Mouse (Mus musculus) hindbrain, embryonic 14.5 days (tissue): Measurements from ENCODE around the gene Foxn3. TPM values are rescaled to one million over a fixed set of nuclear protein-coding genes. Genes with fewer than 3 reads are reported as not detected.
"Not testable (repeated sequence)": the region's sequence is repeated elsewhere in the genome, so short reads cannot be mapped to it uniquely, and the experiment has no call there.

Source experiments
- ATAC-seq: fragments of 200-750 bp; cut with Nextera tagmentation; 2 replicates; pipeline ENCODE4 v1.8.0; 2017; ENCODE audit warnings: moderate number of reproducible peaks, mild to moderate bottlenecking, moderate TSS enrichment, moderate library complexity; ENCODE audit not compliant: low FRiP score
- DNase-seq: peaks from one replicate; pipeline ENCODE4 v3.0.0-alpha.2; 2015; ENCODE audit warnings: low spot score
- H3K27ac ChIP-seq: fragments of 300-500 bp; sonication (generic); 2 replicates; pipeline ENCODE4 v1.5.1; 2014; ENCODE audit warnings: mild to moderate bottlenecking, moderate library complexity
- H3K27me3 ChIP-seq: fragments of 300-500 bp; sonication (generic); 2 replicates; pipeline ENCODE4 v1.6.1; 2014; ENCODE audit warnings: mild to moderate bottlenecking, low read length, mixed read lengths; ENCODE audit not compliant: control insufficient read depth, insufficient read depth
- H3K36me3 ChIP-seq: fragments of 300-500 bp; sonication (generic); replicated peaks from 2 replicates; pipeline ENCODE4 v1.6.1; 2014; ENCODE audit not compliant: control insufficient read depth, insufficient read depth
- H3K4me1 ChIP-seq: fragments of 300-500 bp; sonication (generic); replicated peaks from 2 replicates; pipeline ENCODE4 v1.6.1; 2014; ENCODE audit warnings: antibody characterized with exemption, low read length, mixed read lengths; ENCODE audit not compliant: control insufficient read depth, insufficient read depth
- H3K4me2 ChIP-seq: fragments of 300-500 bp; sonication (generic); replicated peaks from 2 replicates; pipeline ENCODE4 v1.6.1; 2014; ENCODE audit warnings: mild to moderate bottlenecking, moderate library complexity
- H3K4me3 ChIP-seq: fragments of 300-500 bp; sonication (generic); replicated peaks from 2 replicates; pipeline ENCODE4 v1.5.1; 2014; ENCODE audit warnings: mild to moderate bottlenecking, low read length
- H3K9ac ChIP-seq: fragments of 300-500 bp; sonication (generic); 2 replicates; pipeline ENCODE4 v1.6.1; 2014
- H3K9me3 ChIP-seq: fragments of 300-500 bp; sonication (generic); 2 replicates; pipeline ENCODE4 v1.6.1; 2016; ENCODE audit warnings: low read length; ENCODE audit not compliant: control insufficient read depth
- WGBS: fragments of 180-500 bp; shearing (Covaris S2); extraction: QIAGEN DNeasy Blood & Tissue Kit; methylation state at CpG from one replicate; pipeline ENCODE4 v1.1.7; 2014; 5-methylcytosine and 5-hydroxymethylcytosine counted together
- polyA plus RNA-seq: library from polyadenylated mRNA; unstranded; fragments of >200 nt; fragmentation: Nextera tagmentation; extraction: Ambion mirVana; gene quantifications from 2 replicates; pipeline ENCODE4 v1.2.1, GENCODE M21; 2014

Gene Foxn3
- polyA plus RNA-seq, 1 experiment from 2014 or later, result 84.9 TPM

DNA sequence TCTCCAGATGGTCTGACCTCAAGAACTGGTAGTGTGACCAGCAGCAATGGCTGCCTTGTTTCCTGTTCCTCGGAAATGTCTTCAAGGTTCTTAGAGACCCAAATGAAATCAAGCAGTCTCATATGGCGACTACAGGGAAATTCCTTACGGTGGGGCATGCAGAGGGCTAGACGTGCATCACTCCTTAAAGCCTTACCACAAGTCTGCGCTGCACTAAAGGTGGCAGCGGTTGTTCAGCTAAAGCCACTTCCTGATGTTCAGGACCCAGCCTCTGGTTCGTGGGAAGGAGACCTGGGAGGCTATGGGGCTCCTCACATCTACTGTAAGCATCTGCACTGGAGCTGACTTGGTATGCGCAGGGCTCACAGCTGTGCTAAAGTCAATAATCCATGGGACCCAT is 357.6 kb downstream of the Foxn3 start:
- Histone ChIP-seq H3K4me1 (0 out of 2 replicates have a peak, but pooled peaks cover under 1% of the 10 kb centered on the region), H3K27me3 (no peaks in the 10 kb centered on the region), H3K4me3 (no peak overlapping the region), H3K27ac (no peak overlapping the region), H3K9ac (no peak overlapping the region), H3K4me2 (no peak overlapping the region), H3K9me3 (no peaks in the 10 kb centered on the region), H3K36me3 (no peaks in the 10 kb centered on the region)
- WGBS, result 94% methylated on average over 8 of the region's 8 CpGs
- DNase-seq (no peak), ATAC-seq (no peak)

DNA sequence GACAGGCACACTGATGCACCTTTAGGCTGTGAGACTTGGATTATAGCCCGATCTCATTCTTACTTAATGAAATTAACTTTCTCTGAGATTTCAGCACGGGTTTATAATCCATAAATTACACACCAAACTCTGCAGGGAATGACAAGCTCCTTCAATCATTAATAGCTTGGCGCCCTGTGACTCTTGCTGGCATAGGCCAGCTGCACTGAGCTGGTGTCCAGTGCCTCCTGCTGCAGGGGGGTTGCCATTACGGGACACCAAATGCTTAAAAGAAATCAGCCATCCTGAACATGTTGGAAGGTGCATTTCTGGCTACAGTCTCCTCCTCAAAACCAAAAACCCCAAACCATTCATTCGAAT is 364.3 kb downstream of the Foxn3 start:
- DNase-seq, result no peak
- Histone ChIP-seq H3K9me3 (no peaks in the 10 kb centered on the region), H3K9ac (no peak overlapping the region), H3K4me3 (no peak overlapping the region), H3K36me3 (peaks cover 10% of the 10 kb centered on the region), H3K27ac (no peak overlapping the region), H3K4me1 (peaks cover 23% of the 10 kb centered on the region; the same call in 1 of the 2 replicates), H3K27me3 (no peaks in the 10 kb centered on the region), H3K4me2 (no peak overlapping the region)
- no peak for ATAC-seq
- WGBS, result 62% methylated on average over 5 of the region's 5 CpGs

DNA sequence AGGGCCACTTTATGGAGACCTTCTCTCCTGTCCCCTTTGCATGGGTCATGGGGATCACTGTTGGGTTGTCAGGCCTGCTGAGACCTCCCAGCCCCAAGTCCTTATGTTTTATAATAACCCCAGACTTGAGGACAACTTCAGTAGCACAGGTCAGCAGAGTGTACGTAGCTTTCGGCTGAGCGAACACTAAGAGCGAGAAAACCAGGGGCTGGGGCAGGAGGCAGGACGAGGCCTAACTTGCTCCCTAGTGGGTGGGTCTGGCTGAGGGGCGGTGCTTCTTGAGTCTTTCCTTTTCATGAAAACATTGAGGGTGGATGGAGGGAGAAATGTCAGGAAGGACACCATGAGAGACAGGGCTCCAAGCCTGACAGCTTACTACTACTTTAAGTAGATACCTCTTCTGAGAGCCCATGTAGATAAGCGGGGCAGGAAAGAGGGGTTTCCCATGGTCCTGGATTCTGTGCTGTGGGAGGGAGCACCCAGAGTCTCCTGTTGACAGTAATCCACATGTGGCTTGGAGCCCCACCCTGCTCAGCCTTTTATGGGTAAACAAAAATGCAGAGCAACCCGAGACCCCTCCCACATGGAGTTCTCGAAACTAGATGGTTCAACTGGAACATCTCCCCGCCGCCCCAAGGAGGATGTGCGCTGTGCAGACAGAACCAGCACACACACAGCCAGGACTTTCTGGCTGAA is 364.8 kb downstream of the Foxn3 start:
- no peaks in the 10 kb centered on the region for H3K9me3 ChIP-seq
- no peaks in the 10 kb centered on the region for H3K27me3 ChIP-seq
- H3K4me1 ChIP-seq, result peaks cover 23% of the 10 kb centered on the region; the same call in 1 of the 2 replicates
- H3K9ac ChIP-seq, result no peak overlapping the region
- ATAC-seq (no peak), DNase-seq (no peak)
- no peak overlapping the region for H3K4me2 ChIP-seq
- H3K4me3 ChIP-seq, result no peak overlapping the region
- no peak overlapping the region for H3K27ac ChIP-seq
- peaks cover 10% of the 10 kb centered on the region for H3K36me3 ChIP-seq
- WGBS, result 82% methylated on average over 12 of the region's 12 CpGs

DNA sequence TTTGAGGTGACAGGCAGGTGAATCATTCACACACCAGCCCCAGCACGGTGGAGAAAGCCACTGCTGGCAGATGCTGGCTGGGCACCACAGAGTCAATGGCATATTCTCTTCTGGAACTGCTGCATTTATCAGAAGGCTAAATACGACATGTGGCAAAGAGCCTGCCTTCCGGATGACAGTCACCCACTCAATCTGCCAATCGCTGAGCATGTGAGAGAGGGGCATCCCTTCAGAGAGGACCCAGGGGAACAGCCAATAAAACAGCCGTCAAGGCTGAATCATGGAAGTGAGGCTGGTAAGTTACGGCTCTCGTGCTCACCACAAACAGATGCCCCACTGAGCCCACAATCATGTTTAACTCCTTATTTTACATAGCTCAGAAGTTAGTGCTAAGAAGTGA is 366.4 kb downstream of the Foxn3 start:
- Histone ChIP-seq H3K27me3 (no peaks in the 10 kb centered on the region), H3K36me3 (peaks cover 10% of the 10 kb centered on the region), H3K4me2 (no peak overlapping the region), H3K4me3 (no peak overlapping the region), H3K27ac (no peak overlapping the region), H3K9me3 (no peaks in the 10 kb centered on the region), H3K4me1 (peaks cover 23% of the 10 kb centered on the region; the same call in 1 of the 2 replicates), H3K9ac (no peak overlapping the region)
- WGBS, result 36% methylated on average over 7 of the region's 7 CpGs
- DNase-seq (no peak), ATAC-seq (no peak)

DNA sequence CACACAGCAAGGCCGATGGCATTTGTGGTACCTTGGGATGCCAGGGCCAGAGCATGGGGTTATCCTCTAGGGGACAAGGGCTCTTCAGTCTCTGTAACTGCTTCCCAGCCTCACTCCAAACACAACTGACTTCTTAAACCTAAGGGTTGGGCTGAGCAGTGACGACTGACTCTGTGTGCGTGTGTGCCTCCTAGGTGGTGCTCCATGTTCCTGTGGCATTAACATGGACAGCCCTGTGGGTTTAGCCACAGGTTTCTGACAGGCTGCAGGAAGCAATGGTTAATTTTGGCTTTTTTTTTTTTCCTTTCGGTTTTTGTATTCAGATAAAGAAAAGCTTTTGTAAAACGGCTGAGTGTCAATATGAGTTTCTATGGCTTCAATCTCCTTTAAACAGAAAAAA is 367.7 kb downstream of the Foxn3 start:
- DNase-seq (no peak), ATAC-seq (no peak)
- Histone ChIP-seq H3K4me3 (no peak overlapping the region), H3K9me3 (no peaks in the 10 kb centered on the region), H3K36me3 (peaks cover 10% of the 10 kb centered on the region), H3K9ac (no peak overlapping the region), H3K27ac (no peak overlapping the region), H3K27me3 (no peaks in the 10 kb centered on the region), H3K4me2 (no peak overlapping the region), H3K4me1 (peaks cover 22% of the 10 kb centered on the region; the same call in 1 of the 2 replicates)
- WGBS, result 79% methylated on average over 5 of the region's 5 CpGs

DNA sequence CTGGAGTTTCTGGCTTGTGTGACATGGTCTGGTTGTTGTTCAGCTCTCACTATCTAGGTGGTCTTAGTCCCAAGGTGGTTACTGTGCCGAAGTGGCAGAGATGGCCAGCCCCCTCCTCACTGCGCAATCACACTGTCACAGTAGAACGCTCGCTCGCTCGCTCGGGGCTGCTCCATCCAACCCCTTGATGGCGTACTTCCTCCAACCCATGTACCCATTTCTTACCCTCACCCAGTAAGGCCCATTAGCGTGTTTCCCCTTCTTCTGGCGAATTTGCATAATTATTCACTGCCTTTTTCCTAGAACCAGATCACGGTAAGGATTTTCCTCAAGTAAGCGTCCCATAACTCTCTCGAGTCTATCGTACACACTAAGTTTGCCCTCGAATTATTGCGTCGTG is 369.3 kb downstream of the Foxn3 start:
- 94% methylated on average over 17 of the region's 17 CpGs for WGBS
- H3K4me1 ChIP-seq, H3K9ac ChIP-seq, H3K9me3 ChIP-seq, H3K4me2 ChIP-seq, H3K27me3 ChIP-seq, DNase-seq, H3K27ac ChIP-seq, H3K4me3 ChIP-seq, ATAC-seq, H3K36me3 ChIP-seq: not testable (repeated sequence)

DNA sequence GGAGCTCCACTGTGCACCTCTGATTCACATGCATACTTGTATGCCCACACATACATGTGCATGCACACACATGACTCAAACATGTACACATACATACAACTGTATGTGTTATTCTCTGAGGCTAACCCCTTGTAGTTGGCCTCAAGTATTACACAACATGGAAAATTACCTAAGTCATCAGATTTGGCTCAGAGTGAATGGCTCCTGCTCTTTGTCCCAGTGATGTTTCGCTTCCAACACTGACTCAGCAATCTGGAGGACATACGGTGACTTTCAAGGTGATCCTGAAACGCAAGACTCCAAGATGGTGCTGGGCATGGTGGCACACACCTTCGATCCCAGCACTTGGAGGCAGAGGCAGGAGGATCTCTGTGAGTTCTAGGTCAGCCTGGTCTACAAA is 375.7 kb downstream of the Foxn3 start:
- ATAC-seq, result no peak
- 95% methylated on average over 4 of the region's 4 CpGs for WGBS
- Histone ChIP-seq H3K27ac (no peak overlapping the region), H3K27me3 (no peaks in the 10 kb centered on the region), H3K4me3 (no peak overlapping the region), H3K36me3 (no peaks in the 10 kb centered on the region), H3K4me2 (no peak overlapping the region), H3K4me1 (no peaks in the 10 kb centered on the region; the same call in 1 of the 2 replicates), H3K9ac (no peak overlapping the region), H3K9me3 (no peaks in the 10 kb centered on the region)
- DNase-seq, result no peak

DNA sequence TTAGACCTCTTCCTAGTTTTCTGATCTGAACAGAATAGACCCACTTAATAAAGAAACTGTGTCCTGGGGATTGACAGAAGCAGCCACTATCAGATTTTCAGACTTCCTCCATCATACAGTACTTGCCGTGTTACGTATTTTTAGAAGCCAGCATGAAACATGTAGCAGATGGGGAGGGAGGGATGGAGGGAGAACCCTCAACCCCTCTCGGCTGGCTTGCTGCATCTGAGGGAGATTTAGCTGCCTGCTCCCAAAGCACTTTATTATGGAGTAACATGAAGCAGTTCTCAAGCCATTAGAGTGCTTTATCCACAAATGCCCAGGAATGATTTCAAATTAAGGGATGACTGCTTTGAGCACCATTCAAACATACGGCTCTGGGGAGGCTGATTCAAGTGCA is 377.1 kb downstream of the Foxn3 start:
- H3K27me3 ChIP-seq, result no peaks in the 10 kb centered on the region
- DNase-seq (no peak), ATAC-seq (no peak)
- no peak overlapping the region for H3K9ac ChIP-seq
- 35% methylated on average over 4 of the region's 4 CpGs for WGBS
- no peak overlapping the region for H3K4me3 ChIP-seq
- H3K36me3 ChIP-seq, result no peaks in the 10 kb centered on the region
- H3K4me1 ChIP-seq, result no peaks in the 10 kb centered on the region; the same call in 1 of the 2 replicates
- no peak overlapping the region for H3K4me2 ChIP-seq
- H3K27ac ChIP-seq, result no peak overlapping the region
- H3K9me3 ChIP-seq, result no peaks in the 10 kb centered on the region

DNA sequence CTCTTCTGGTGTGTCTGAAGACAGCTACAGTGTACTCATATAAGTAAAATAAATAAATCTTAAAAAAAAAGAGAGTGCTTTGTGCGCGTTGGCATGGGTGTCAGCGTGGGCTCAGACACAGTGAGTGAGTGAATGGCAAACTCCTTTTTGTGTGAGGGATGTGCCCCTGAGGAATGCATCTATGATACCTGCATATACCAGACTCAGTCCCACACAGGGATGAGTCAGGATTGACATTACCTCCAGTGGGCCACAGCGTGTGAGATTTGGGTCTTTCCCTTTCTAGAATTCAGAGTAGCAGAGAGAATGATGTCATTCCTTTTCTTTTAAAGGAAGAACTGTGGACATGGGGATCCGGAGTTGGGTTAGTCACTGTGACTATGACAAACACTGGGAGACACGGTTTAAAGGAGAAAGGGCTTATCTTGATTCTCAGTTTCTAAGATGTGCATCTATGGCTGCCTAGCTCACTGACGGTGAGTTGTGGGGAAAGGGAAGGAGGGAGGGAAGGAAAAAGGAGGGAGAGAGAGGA is 380.1 kb downstream of the Foxn3 start:
- DNase-seq (no peak), ATAC-seq (no peak)
- Histone ChIP-seq H3K36me3 (no peaks in the 10 kb centered on the region), H3K4me3 (no peak overlapping the region), H3K9ac (no peak overlapping the region), H3K27ac (no peak overlapping the region), H3K27me3 (no peaks in the 10 kb centered on the region), H3K4me1 (no peaks in the 10 kb centered on the region; the same call in 1 of the 2 replicates), H3K4me2 (no peak overlapping the region), H3K9me3 (0 out of 2 replicates have a peak, but pooled peaks cover 3% of the 10 kb centered on the region)
- WGBS, result 89% methylated on average over 7 of the region's 7 CpGs
